Mouse (Mus musculus): ENCODE data around the gene Dync2h1. TPM values are rescaled to one million over a fixed set of nuclear protein-coding genes. Genes with fewer than 3 reads are reported as not detected.
"Not testable (repeated sequence)": the region's sequence is repeated elsewhere in the genome, so short reads cannot be mapped to it uniquely, and the experiment has no call there.

The Dync2h1 gene
- total RNA-seq, 2 experiments from 2014 or later = 2.7 TPM

- intact Hi-C loops (cut with DNase I; ENCODE audit: low total_unique reads) = no loop called here
- DNase-seq = no peak
These were observed 141.5 kb downstream of the Dync2h1 start for GRCm38 (mm10) chr9:7042635-7043273.

- intact Hi-C loops (cut with DNase I; ENCODE audit: low total_unique reads) = no loop called here
- DNase-seq = no peak
These were observed 143.0 kb downstream of the Dync2h1 start for GRCm38 (mm10) chr9:7041231-7041630.

- intact Hi-C loops (cut with DNase I; ENCODE audit: low total_unique reads) = no loop called here
- no peak for DNase-seq
These were observed 151.7 kb downstream of the Dync2h1 start for GRCm38 (mm10) chr9:7032553-7032952.

- intact Hi-C loops (cut with DNase I; ENCODE audit: low total_unique reads) = no loop called here
- no peak for DNase-seq
These were observed 168.6 kb downstream of the Dync2h1 start for GRCm38 (mm10) chr9:7015600-7015999.

- DNase-seq = no peak
- intact Hi-C loops (cut with DNase I; ENCODE audit: low total_unique reads) = no loop called here
These were observed 169.5 kb downstream of the Dync2h1 start for GRCm38 (mm10) chr9:7014733-7015132.

- no peak for DNase-seq
- intact Hi-C loops (cut with DNase I; ENCODE audit: low total_unique reads) = no loop called here
These were observed 174.5 kb downstream of the Dync2h1 start for GRCm38 (mm10) chr9:7009785-7010184.

- intact Hi-C loops (cut with DNase I; ENCODE audit: low total_unique reads) = no loop called here
- DNase-seq = no peak
These were observed 189.4 kb downstream of the Dync2h1 start for GRCm38 (mm10) chr9:6994865-6995264.

- no peak for DNase-seq
- intact Hi-C loops (cut with DNase I; ENCODE audit: low total_unique reads) = no loop called here
These were observed 190.0 kb downstream of the Dync2h1 start for GRCm38 (mm10) chr9:6994275-6994674.

GRCm38 (mm10) chr9:6988893-6989685, 195.2 kb downstream of the Dync2h1 start:
- intact Hi-C loops (cut with DNase I; ENCODE audit: low total_unique reads) = no loop called here
- no peak for DNase-seq

GRCm38 (mm10) chr9:6986161-6986560, 198.1 kb downstream of the Dync2h1 start:
- intact Hi-C loops (cut with DNase I; ENCODE audit: low total_unique reads) = no loop called here
- DNase-seq = no peak

GRCm38 (mm10) chr9:6969171-6969570, 215.1 kb downstream of the Dync2h1 start:
- no peak for DNase-seq
- intact Hi-C loops (cut with DNase I; ENCODE audit: low total_unique reads) = no loop called here

- intact Hi-C loops (cut with DNase I; ENCODE audit: low total_unique reads) = no loop called here
- DNase-seq = no peak
These were observed 219.2 kb downstream of the Dync2h1 start for GRCm38 (mm10) chr9:6965006-6965405.

GRCm38 (mm10) chr9:6958311-6958710, 225.9 kb downstream of the Dync2h1 start:
- no peak for DNase-seq
- intact Hi-C loops (cut with DNase I; ENCODE audit: low total_unique reads) = no loop called here

- no peak for DNase-seq
- intact Hi-C loops (cut with DNase I; ENCODE audit: low total_unique reads) = no loop called here
These were observed 256.7 kb downstream of the Dync2h1 start for GRCm38 (mm10) chr9:6927399-6928035.

GRCm38 (mm10) chr9:6913471-6913870, 270.8 kb downstream of the Dync2h1 start:
- intact Hi-C loops (cut with DNase I; ENCODE audit: low total_unique reads) = no loop called here
- DNase-seq = no peak

- DNase-seq; intact Hi-C loops (cut with DNase I; ENCODE audit: low total_unique reads): not testable (repeated sequence)
These were observed 273.7 kb downstream of the Dync2h1 start for GRCm38 (mm10) chr9:6910537-6910936.

- no peak for DNase-seq
- intact Hi-C loops (cut with DNase I; ENCODE audit: low total_unique reads) = no loop called here
These were observed 282.6 kb downstream of the Dync2h1 start for GRCm38 (mm10) chr9:6901620-6902019.

- intact Hi-C loops (cut with DNase I; ENCODE audit: low total_unique reads) = no loop called here
- no peak for DNase-seq
These were observed 292.9 kb downstream of the Dync2h1 start for GRCm38 (mm10) chr9:6891331-6891730.

GRCm38 (mm10) chr9:6881187-6881984, 302.9 kb downstream of the Dync2h1 start:
- no peak for DNase-seq
- intact Hi-C loops (cut with DNase I; ENCODE audit: low total_unique reads) = no loop called here
